Mouse (Mus musculus) erythroblast, embryonic 14.5 days (primary cell): ENCODE data around the gene St6galnac3. TPM values are rescaled to one million over a fixed set of nuclear protein-coding genes. Genes with fewer than 3 reads are reported as not detected.

Source experiments
- H3K27me3 ChIP-seq: 2 replicates; pipeline ENCODE4 v1.6.1; 2012; ENCODE audit warnings: inconsistent platforms; ENCODE audit not compliant: control insufficient read depth
- H3K36me3 ChIP-seq: 2 replicates; pipeline ENCODE4 v1.6.1; 2012; ENCODE audit warnings: mild to moderate bottlenecking, inconsistent platforms; ENCODE audit not compliant: control insufficient read depth
- H3K4me1 ChIP-seq: 2 replicates; pipeline ENCODE4 v1.6.1; 2012; ENCODE audit warnings: inconsistent platforms; ENCODE audit not compliant: control insufficient read depth
- H3K4me3 ChIP-seq: replicated peaks from 2 replicates; pipeline ENCODE3; 2012; ENCODE audit warnings: moderate library complexity, mild to moderate bottlenecking, inconsistent platforms
- H3K9me3 ChIP-seq: 2 replicates; pipeline ENCODE4 v1.6.1; 2012; ENCODE audit warnings: low read length, inconsistent platforms, mixed read lengths; ENCODE audit not compliant: control insufficient read depth
- GATA1 ChIP-seq: IDR thresholded peaks from 2 replicates; pipeline ENCODE4 v1.6.1; 2012; ENCODE audit warnings: low read length, inconsistent platforms, mixed read lengths
- TAL1 ChIP-seq: IDR thresholded peaks from 3 replicates; pipeline ENCODE4 v1.6.1; 2012; ENCODE audit warnings: low read length, inconsistent platforms, mixed read lengths
- polyA plus RNA-seq: library from polyadenylated mRNA; stranded (reverse); fragments of >175 nt; gene quantifications from 2 replicates; pipeline ENCODE4 v1.2.3, GENCODE M21; 2012

St6galnac3 gene
- polyA plus RNA-seq, 1 experiment: 0.17 TPM

DNA sequence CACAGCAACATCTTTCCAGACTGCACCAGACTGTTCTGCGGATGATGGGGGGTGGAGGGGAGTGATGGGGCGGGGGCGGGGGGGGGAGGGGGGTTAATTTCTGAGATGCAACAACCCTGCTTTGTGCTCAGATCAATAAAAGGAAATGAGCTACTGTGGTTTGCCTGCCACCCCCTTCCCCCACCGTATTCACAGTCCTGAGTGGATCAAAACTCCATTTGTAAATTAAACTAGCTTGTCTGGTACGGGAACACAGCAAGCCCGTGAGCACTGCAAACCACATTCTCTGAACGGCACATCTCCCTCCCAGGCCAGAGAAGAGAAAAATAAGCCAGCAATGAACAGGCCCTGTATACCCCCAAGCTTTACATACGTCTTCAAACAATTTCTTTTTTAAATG is 76.3 kb downstream of the St6galnac3 start:
- peaks cover 38% of the 10 kb centered on the region for H3K36me3 ChIP-seq
- H3K4me1 ChIP-seq: peaks cover 4% of the 10 kb centered on the region; the same call in 1 of the 2 replicates
- no peaks in the 10 kb centered on the region for H3K9me3 ChIP-seq
- no peaks in the 10 kb centered on the region for H3K27me3 ChIP-seq
- TF ChIP-seq TAL1 (no peak), GATA1 (no peak)
- H3K4me3 ChIP-seq: no peak overlapping the region

DNA sequence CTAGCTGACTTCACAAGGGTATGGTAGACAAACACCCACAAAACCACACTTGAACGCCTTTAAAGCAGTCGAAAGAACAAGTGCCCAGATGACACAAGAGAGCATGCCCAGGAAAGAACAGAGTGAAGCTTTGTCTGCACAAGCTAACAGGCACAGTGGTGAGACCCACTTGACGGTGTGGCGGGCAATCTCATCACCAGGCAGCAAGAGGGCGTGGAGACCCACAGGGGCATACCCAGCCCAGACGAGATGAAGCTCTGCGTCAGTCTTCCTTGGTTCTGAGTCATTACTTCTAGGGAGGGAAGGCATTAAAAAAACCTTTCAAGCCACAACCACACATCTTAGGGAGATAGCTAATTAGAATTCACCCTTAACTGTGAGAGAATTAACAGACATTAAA is 79.2 kb downstream of the St6galnac3 start:
- no peaks in the 10 kb centered on the region for H3K27me3 ChIP-seq
- no peak overlapping the region for H3K4me3 ChIP-seq
- peaks cover 32% of the 10 kb centered on the region for H3K36me3 ChIP-seq
- H3K9me3 ChIP-seq: no peaks in the 10 kb centered on the region
- TF ChIP-seq TAL1: no peak
- no peak for TF ChIP-seq GATA1
- H3K4me1 ChIP-seq: peaks cover 5% of the 10 kb centered on the region; the same call in 1 of the 2 replicates

DNA sequence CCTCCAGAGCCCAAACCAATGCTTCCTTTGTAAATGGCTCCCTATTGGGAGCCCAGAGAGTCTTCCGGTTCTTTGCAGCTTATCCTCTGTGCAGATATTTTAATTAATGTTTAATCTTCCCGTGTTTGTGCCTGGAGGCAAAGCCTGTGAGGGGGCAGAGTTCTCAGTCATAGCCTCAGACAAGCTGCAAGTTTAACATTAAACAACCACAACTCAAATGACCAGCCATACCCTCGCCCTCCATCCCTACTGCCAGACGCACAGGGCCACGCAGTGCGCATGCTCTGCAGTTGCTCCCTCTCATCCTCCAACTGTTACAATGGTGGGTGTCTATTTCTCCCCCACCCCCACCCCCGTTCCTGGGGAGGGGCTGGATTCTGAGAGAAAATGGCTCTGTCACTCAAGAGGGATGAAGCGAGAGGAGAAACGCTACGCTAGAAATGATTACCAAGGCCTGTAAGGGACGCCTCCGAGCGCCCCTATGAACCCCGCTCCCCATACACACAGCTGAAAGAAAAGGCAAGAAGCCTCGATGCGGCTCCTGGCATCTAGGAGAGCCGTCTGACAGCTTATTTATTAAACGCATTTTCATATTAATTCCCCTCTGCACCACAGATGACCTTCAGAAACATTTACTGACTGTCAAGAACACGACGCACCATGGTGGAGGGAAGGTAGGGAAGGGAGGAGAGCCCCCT is 81.0 kb downstream of the St6galnac3 start:
- Histone ChIP-seq H3K4me1 (peaks cover 11% of the 10 kb centered on the region), H3K27me3 (no peaks in the 10 kb centered on the region), H3K9me3 (no peaks in the 10 kb centered on the region), H3K36me3 (peaks cover 21% of the 10 kb centered on the region), H3K4me3 (no peak overlapping the region)
- no peak for TF ChIP-seq TAL1
- no peak for TF ChIP-seq GATA1

DNA sequence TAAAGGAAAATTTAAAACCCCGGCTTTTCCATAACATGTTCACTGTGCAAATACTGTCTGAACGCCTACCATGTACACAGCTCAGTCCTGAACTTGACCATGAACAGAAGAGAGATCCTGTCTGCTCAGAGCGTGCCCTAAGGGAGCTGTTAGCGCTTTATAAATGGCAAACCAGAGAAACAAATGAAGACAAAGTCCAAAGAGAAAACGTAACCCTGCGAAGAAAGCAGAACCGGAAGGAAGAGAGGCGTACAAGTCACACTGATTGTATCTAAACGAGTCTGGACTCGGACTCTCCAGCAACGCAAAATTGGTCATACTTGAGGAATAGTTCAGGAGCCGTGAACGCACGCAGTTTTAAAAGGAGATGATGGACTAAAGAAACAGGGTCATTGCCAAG is 82.1 kb downstream of the St6galnac3 start:
- H3K4me3 ChIP-seq: no peak overlapping the region
- H3K27me3 ChIP-seq: no peaks in the 10 kb centered on the region
- H3K36me3 ChIP-seq: peaks cover 16% of the 10 kb centered on the region
- H3K9me3 ChIP-seq: no peaks in the 10 kb centered on the region
- H3K4me1 ChIP-seq: peaks cover 11% of the 10 kb centered on the region
- no peak for TF ChIP-seq TAL1
- no peak for TF ChIP-seq GATA1

DNA sequence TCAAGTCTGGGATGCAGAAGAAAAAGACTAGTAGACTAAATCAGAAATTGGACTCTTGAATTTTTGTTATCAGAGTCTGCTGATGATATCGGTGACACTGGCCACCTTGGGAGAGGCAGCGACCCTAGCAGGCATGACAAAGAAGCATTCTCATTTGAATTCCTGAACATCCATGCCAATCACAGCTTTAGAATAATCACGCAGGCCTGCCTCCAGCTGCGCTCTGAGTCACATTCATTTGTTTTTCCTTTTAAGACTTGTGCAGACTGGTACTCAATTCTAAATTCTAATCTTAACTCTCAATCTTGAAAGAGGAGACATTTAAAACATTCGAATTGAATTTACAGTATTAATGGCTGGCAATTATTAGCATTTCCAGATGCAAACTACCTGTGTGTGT is 83.2 kb downstream of the St6galnac3 start:
- Histone ChIP-seq H3K4me3 (no peak overlapping the region), H3K4me1 (peaks cover 12% of the 10 kb centered on the region), H3K9me3 (no peaks in the 10 kb centered on the region), H3K36me3 (peaks cover 11% of the 10 kb centered on the region), H3K27me3 (no peaks in the 10 kb centered on the region)
- TF ChIP-seq TAL1: no peak
- no peak for TF ChIP-seq GATA1

DNA sequence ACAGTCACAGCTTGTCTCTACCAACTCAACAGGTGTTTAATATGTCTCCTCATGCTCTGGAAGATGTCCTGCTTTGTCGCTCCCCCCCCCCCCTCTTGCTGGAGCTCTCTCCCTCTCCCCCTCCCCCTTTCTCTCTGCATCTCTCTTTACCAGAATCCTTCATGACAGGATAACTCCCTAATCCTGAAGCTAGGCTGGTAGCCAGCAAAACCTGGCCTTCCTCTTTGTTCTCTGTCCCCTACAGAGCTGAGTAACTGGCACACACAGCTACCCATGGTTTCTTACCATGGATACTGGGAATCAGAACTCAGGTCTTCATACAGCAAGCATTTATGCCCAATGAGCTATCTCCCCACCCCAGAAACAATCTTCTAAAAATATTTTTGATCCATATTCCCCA is 87.6 kb downstream of the St6galnac3 start:
- H3K36me3 ChIP-seq: peaks cover 4% of the 10 kb centered on the region
- H3K9me3 ChIP-seq: no peaks in the 10 kb centered on the region
- H3K4me3 ChIP-seq: no peak overlapping the region
- peaks cover 12% of the 10 kb centered on the region for H3K4me1 ChIP-seq
- no peaks in the 10 kb centered on the region for H3K27me3 ChIP-seq
- TF ChIP-seq GATA1: no peak
- TF ChIP-seq TAL1: no peak

DNA sequence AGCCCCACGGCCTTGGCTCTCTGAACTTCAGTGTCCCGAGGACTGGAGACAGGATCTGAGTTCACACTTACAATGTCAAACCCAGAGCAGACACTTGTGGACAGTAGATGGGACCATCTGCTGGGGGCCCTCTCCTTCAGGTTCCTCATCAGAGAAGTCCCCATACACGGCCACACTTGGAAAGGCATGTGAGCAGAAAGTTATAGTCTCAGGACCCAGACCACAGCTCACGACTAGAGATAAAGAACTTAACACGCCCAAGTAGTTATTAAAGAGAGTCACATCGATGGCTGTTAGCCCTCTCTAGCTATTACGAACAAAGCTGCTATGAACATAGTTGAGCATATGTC is 88.2 kb downstream of the St6galnac3 start:
- H3K4me3 ChIP-seq: no peak overlapping the region
- H3K27me3 ChIP-seq: no peaks in the 10 kb centered on the region
- TF ChIP-seq GATA1 (no peak), TAL1 (no peak)
- no peaks in the 10 kb centered on the region for H3K9me3 ChIP-seq
- H3K36me3 ChIP-seq: peaks cover 4% of the 10 kb centered on the region
- H3K4me1 ChIP-seq: peaks cover 12% of the 10 kb centered on the region

DNA sequence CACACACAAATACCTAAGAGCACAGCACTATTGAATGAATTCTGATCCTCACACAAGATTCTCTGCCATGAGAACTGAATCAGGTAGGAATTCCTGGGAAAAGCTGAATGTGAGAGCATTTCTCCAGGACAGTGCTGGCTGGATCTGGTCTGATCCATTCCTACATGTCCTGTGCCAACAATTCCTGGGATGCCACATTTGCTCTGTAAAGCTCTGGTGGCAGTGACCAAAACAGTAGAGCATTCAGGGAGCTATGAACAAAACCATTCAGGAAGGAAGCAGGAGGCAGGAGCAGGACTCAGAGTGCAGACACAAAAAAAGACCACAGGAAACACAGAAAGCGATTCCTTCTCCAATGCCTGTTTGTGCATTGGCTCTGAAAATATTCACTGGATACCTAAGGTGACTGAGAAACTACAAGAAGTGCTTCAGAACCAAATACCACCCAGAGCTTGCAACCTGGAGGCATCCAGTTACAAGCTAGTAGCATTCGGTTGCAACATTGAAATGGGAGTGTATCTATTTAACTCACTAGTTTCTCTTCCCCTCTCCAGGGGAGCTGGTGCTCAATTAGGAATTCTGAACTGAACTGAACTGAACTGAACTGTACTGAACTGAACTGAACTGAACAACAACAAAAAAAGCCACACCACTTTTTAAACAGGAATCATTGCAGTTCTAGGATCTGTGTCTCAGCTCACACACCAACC is 88.7 kb downstream of the St6galnac3 start:
- TF ChIP-seq TAL1 (no peak), GATA1 (no peak)
- H3K4me1 ChIP-seq: peaks cover 10% of the 10 kb centered on the region
- peaks cover 4% of the 10 kb centered on the region for H3K36me3 ChIP-seq
- no peaks in the 10 kb centered on the region for H3K27me3 ChIP-seq
- H3K9me3 ChIP-seq: no peaks in the 10 kb centered on the region
- no peak overlapping the region for H3K4me3 ChIP-seq

DNA sequence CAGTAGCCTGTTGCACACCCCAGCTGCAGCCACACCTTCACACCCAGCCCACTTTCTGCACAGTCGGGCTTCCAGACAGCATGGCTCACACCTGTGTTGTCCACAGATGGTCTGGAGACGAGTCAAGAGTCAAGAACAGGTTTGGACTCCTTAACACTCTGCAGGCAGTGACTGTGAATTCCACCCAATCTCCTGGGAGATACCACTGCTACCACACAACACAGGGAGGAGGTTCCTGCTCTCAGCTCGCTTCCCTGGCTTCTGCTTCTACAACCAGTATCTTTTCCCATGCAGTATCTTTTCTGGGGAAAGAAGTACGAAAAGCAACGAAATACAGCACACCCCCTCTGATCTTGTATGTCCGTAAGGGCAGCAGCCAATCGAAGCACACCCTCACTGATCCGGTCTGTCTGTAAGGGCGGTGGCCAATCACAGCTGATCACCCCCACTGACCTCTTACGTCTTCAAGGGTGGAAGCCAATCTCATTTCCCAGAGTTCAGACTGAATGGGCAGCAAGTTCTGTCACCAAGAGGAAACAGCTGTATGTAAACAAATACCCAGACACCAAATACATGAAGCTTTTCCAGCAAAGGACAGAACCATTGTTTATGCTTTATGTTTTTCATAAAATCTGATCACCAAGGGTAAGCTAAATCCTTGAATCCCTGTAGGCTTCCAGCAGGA is 92.8 kb downstream of the St6galnac3 start:
- no peaks in the 10 kb centered on the region; the same call in none of the 2 replicates for H3K36me3 ChIP-seq
- H3K27me3 ChIP-seq: no peaks in the 10 kb centered on the region
- H3K4me1 ChIP-seq: no peaks in the 10 kb centered on the region
- H3K4me3 ChIP-seq: no peak overlapping the region
- no peaks in the 10 kb centered on the region for H3K9me3 ChIP-seq
- TF ChIP-seq TAL1 (no peak), GATA1 (no peak)
